Mouse (Mus musculus) CD4-positive helper T cell, adult 2 months (primary cell): ENCODE results near the gene Megf11.

Experiments
- DNase-seq: peaks from one replicate; pipeline ENCODE4 v3.0.0-alpha.2; 2012; ENCODE audit warnings: low read depth, missing footprints, low spot score

Gene Megf11

GRCm38 (mm10) chr9:64604217-64604711 is 218.8 kb downstream of the Megf11 start:
- DNase-seq, result no peak

- DNase-seq, result no peak
Observed at GRCm38 (mm10) chr9:64605077-64605714, 219.8 kb downstream of the Megf11 start.

DNA sequence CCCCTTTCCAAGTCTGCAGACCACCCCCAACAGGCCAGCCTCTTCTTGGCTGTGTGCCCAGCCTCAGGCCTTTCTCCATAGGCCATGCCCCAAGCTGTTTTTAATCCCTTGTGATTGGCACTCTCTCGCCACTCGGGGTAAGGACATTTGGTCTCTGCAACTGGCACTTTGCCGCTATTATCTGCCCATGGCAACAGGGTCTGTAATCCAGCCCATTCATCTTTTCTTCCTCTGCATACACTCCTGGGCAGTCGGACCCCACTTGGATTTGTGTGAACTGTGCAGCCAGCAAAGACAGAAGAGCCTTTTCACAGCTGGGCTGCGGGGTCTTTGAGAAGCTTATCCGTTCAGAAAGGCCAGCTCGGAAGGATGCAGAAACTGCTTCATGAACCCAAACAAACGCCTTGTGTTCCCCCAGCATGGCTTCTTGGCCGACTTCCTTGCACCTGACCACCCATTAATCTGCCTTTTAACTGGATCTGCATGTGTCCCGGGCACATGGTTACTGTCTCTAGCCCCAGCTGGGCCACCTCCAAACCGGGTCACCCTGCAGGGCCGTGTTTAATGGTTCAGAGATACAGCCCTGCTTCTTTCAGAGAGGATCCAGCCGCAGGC is 220.4 kb downstream of the Megf11 start:
- DNase-seq, result no peak

DNA sequence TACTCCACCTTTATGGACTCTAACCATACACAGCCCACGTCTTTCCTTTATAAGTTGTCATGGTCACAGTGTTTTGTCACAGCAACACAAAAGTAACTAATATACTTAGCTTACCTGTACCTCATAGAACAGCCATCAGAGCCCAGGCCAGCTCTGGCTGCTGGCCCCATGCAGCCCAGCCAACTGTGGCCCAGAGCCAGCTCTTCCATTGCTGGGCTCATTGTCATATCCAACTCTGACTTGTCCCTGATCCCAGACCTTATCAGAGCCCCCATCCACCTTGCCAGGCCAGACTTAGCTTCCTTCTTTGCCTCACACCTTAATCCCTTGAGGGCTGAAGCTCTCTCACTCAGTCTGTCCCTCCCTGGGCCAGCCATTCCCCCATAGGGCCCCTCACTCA is 221.6 kb downstream of the Megf11 start:
- DNase-seq, result no peak

GRCm38 (mm10) chr9:64609546-64609945 is 224.1 kb downstream of the Megf11 start:
- DNase-seq, result no peak

GRCm38 (mm10) chr9:64612121-64612983 is 226.9 kb downstream of the Megf11 start:
- DNase-seq, result no peak

- no peak for DNase-seq
Observed at GRCm38 (mm10) chr9:64612984-64613649, 227.7 kb downstream of the Megf11 start.

- DNase-seq, result no peak
Observed at GRCm38 (mm10) chr9:64617413-64617812, 232.0 kb downstream of the Megf11 start.

DNA sequence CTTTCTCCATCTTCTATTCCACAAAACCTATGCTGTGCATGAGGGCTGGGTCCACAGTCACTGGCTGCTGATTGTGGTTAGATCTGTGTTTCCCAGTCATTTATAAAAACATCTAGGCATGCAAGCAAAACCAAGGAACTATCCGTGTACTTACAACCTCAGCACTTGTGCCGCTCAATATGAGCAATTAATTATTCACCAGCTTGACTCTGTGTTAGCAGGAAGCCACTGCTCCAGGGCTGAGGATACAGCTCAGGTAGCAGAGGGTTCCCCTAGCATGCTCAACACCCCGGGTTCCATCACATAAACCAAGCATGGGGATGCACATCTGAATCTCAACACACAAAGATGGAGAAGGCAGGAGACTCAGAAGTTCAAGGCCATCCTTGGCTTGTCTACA is 233.0 kb downstream of the Megf11 start:
- DNase-seq, result no peak

DNA sequence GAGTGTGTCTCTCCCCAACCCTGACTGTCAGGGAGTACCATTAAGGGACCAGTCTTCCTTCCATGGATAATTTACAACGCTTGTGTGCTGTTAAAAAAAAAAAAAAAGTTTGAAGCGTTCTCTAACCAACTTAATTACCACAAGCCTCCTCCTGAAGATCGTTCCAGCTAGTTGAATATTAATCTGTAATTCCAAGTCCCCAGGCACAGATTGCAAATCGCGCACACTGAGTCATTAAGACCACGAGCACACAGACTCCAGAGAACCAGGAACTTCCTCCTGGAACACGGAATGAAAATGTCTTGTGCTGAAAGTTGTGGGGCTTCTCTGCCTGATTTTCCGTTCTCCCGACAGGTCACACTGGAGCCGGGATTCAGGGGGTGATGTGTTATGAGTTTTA is 234.0 kb downstream of the Megf11 start:
- DNase-seq, result no peak

DNA sequence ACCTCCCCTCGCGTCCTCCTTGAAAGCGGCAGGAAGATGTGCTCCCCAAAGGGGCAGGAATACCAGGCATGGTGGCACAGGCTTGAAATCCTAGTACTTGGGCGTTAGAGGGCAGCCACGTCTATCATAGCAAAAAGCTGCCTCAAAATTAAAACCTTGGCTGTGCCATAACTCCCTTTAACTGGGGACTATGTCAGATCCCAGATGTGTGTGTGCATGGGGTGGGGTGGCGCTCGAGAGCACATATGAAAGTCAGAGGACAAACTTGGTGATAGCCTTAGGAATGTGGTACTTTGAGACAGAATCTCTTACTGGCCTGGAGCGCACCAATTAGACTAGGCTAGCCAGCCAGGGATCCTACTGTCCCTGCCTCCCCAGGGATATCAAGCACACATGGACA is 235.2 kb downstream of the Megf11 start:
- no peak for DNase-seq

DNA sequence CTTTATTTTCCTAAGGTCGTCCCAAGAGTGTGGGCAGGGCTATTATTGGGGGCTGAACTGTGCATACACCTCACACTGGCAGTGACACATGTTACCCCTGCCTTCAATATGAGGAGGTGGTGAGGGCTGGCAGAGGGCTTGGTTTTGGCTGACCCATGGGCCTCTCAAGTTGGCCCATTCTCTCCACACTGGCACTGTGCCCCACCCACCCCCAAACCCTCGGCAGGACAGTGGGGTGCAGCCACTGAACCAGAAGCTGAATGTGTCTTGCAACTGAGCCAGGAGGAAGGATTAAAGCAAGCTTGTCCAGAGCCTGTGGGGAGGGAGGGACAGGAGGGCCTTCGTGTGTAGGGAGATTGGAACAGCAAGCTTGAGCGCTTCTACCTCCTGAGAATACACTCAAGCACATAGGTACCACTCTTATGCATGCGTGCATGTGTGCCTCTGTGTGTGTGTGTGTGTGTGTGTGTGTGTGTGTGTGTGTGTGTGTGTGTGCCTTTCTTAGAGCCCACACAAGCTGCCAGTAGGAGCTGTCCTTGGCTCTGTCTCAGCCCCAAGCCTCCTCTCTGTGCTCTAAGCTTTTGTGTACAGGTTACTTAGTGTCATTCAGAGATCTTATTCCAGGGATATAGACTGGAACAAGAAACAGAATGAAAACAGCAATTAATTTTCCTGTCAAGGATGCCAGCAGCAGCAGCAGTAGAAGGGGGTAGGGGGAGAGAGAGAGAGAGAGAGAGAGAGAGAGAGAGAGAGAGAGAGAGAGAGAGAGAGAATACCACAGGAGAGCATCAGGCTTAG is 236.3 kb downstream of the Megf11 start:
- DNase-seq, result no peak

DNA sequence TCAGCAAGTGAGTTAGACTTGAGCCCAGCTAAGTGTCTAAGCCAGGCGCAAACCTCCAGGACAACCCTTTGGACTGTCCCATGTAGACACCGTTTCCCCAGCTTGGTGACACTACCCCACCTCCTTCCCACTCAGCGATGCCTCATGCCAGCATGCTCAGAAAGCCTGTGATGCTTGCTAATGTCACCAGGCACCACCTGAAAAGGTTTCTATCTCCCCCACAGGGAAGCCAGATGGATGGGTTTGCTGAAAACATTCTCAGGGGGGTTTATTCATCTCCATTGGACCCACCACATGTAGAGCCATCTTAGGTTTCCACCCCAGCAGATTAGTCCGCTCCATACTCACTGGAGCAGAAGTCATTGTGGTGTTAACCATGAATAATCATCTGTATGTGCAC is 237.9 kb downstream of the Megf11 start:
- no peak for DNase-seq

GRCm38 (mm10) chr9:64624536-64624935 is 239.1 kb downstream of the Megf11 start:
- no peak for DNase-seq

DNA sequence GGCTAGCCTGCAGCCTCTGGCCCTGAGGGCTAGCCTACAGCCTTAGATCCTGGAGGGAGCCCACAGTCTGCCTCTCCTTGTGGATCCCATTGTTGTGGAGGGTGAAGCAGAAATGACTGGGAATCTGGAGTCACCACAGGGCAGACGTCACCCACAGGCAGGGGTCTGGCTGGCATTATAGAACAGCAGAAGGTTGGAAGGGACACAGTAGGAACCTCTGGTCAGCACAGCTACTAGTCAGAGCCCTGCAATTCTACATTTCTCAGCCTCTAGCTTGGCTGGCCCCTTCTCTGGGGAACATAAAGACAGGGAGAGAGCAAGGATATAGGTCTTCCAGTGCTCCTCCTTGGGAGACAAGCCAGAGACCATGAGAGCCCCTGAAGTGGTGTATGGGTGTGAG is 244.4 kb downstream of the Megf11 start:
- no peak for DNase-seq

GRCm38 (mm10) chr9:64633169-64633568 is 247.7 kb downstream of the Megf11 start:
- no peak for DNase-seq

DNA sequence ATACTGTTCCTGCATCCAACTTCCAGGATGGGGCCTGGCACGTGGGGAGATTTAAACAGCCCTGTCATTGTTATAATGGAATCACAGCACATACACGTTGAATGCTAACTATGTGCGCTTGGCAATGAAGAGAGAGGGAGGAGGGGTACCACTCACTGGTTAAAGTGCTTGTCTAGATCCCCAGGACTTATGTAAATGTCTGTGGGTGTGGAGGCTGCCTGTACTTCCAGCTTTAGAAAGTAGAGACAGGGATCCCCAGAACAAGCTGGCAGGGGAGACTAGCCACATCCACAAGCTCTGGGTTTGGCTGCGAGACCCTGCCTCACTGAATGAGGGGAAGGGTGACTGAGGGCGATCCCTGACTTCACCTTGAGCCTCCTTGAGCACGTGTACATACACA is 250.7 kb downstream of the Megf11 start:
- no peak for DNase-seq

GRCm38 (mm10) chr9:64636961-64637360 is 251.5 kb downstream of the Megf11 start:
- no peak for DNase-seq

GRCm38 (mm10) chr9:64638250-64638649 is 252.8 kb downstream of the Megf11 start:
- no peak for DNase-seq

DNA sequence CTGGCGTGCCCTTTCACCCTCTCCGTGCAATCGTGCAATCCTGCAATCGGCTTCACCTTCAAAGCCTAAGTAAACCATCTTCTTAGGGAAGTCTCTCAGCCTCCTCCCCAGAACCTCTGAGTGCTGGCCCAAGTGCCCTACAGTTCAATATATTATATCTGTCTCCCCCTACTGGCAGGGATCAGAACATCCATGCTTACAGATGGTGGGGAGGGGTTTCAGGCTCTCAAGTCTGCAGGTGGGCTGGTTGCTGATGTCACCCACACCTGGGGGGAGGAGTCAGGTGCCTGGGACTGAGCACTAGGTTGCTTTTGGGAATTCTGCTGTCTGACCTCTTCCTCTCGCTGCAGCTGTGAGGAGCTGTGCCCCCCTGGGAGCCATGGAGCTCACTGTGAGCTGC is 254.2 kb downstream of the Megf11 start:
- peak; percentile 27 for DNase-seq

DNA sequence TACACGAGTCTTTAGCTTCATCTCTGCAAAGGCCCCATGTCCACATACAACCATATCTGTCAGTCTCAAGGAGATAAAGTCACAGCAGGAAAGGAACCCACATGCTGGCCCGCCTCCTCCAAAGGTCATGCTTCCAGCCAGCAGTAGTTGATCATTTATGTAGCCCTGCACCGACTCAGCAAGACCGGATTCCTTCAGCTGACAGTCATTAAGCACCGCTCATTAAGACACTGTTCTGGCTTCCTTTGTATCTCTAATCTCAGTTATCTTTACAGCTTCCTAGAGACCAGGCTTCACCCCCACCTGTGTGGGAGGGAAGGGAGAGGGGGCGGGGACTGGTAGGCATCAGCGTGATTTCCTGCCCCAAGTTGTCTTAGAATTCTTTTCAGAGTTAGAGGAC is 258.7 kb downstream of the Megf11 start:
- no peak for DNase-seq
